Mouse (Mus musculus): ENCODE results near the gene Gabrb1. TPM values are rescaled to one million over a fixed set of nuclear protein-coding genes. Genes with fewer than 3 reads are reported as not detected.

Gabrb1 gene
- total RNA-seq, 1 experiment from 2014 or later = not detected

- ATAC-seq (replicated peaks; ENCODE audit: insufficient number of reproducible peaks, low FRiP score, low TSS enrichment, poor library complexity, severe bottlenecking) = no peak
These were observed 123.7 kb downstream of the Gabrb1 start for GRCm38 (mm10) chr5:71781514-71782179.

- no peak for ATAC-seq (replicated peaks; ENCODE audit: insufficient number of reproducible peaks, low FRiP score, low TSS enrichment, poor library complexity, severe bottlenecking)
These were observed 164.9 kb downstream of the Gabrb1 start for GRCm38 (mm10) chr5:71822862-71823261.

- ATAC-seq (replicated peaks; ENCODE audit: insufficient number of reproducible peaks, low FRiP score, low TSS enrichment, poor library complexity, severe bottlenecking) = no peak
These were observed 170.4 kb downstream of the Gabrb1 start for GRCm38 (mm10) chr5:71828342-71828741.

- ATAC-seq (replicated peaks; ENCODE audit: insufficient number of reproducible peaks, low FRiP score, low TSS enrichment, poor library complexity, severe bottlenecking) = no peak
These were observed 171.1 kb downstream of the Gabrb1 start for GRCm38 (mm10) chr5:71828996-71829395.

- no peak for ATAC-seq (replicated peaks; ENCODE audit: insufficient number of reproducible peaks, low FRiP score, low TSS enrichment, poor library complexity, severe bottlenecking)
These were observed 172.4 kb downstream of the Gabrb1 start for GRCm38 (mm10) chr5:71830342-71830741.

GRCm38 (mm10) chr5:71842241-71842640, 184.3 kb downstream of the Gabrb1 start:
- ATAC-seq (replicated peaks; ENCODE audit: insufficient number of reproducible peaks, low FRiP score, low TSS enrichment, poor library complexity, severe bottlenecking) = no peak

GRCm38 (mm10) chr5:71898214-71898613, 240.3 kb downstream of the Gabrb1 start:
- ATAC-seq (replicated peaks; ENCODE audit: insufficient number of reproducible peaks, low FRiP score, low TSS enrichment, poor library complexity, severe bottlenecking) = no peak

- no peak for ATAC-seq (replicated peaks; ENCODE audit: insufficient number of reproducible peaks, low FRiP score, low TSS enrichment, poor library complexity, severe bottlenecking)
These were observed 245.5 kb downstream of the Gabrb1 start for GRCm38 (mm10) chr5:71903399-71903798.

- no peak for ATAC-seq (replicated peaks; ENCODE audit: insufficient number of reproducible peaks, low FRiP score, low TSS enrichment, poor library complexity, severe bottlenecking)
These were observed 256.1 kb downstream of the Gabrb1 start for GRCm38 (mm10) chr5:71914028-71914427.

- ATAC-seq (replicated peaks; ENCODE audit: insufficient number of reproducible peaks, low FRiP score, low TSS enrichment, poor library complexity, severe bottlenecking) = no peak
These were observed 257.8 kb downstream of the Gabrb1 start for GRCm38 (mm10) chr5:71915711-71916110.

- no peak for ATAC-seq (replicated peaks; ENCODE audit: insufficient number of reproducible peaks, low FRiP score, low TSS enrichment, poor library complexity, severe bottlenecking)
These were observed 259.3 kb downstream of the Gabrb1 start for GRCm38 (mm10) chr5:71917206-71917605.

- no peak for ATAC-seq (replicated peaks; ENCODE audit: insufficient number of reproducible peaks, low FRiP score, low TSS enrichment, poor library complexity, severe bottlenecking)
These were observed 265.7 kb downstream of the Gabrb1 start for GRCm38 (mm10) chr5:71923636-71924035.

- no peak for ATAC-seq (replicated peaks; ENCODE audit: insufficient number of reproducible peaks, low FRiP score, low TSS enrichment, poor library complexity, severe bottlenecking)
These were observed 268.4 kb downstream of the Gabrb1 start for GRCm38 (mm10) chr5:71926336-71926735.

GRCm38 (mm10) chr5:71930036-71930435, 272.1 kb downstream of the Gabrb1 start:
- ATAC-seq (replicated peaks; ENCODE audit: insufficient number of reproducible peaks, low FRiP score, low TSS enrichment, poor library complexity, severe bottlenecking) = no peak

- ATAC-seq (replicated peaks; ENCODE audit: insufficient number of reproducible peaks, low FRiP score, low TSS enrichment, poor library complexity, severe bottlenecking) = no peak
These were observed 293.5 kb downstream of the Gabrb1 start for GRCm38 (mm10) chr5:71951398-71951797.

GRCm38 (mm10) chr5:71955070-71955685, 297.3 kb downstream of the Gabrb1 start:
- ATAC-seq (replicated peaks; ENCODE audit: insufficient number of reproducible peaks, low FRiP score, low TSS enrichment, poor library complexity, severe bottlenecking) = no peak

GRCm38 (mm10) chr5:71964876-71965432, 307.0 kb downstream of the Gabrb1 start:
- no peak for ATAC-seq (replicated peaks; ENCODE audit: insufficient number of reproducible peaks, low FRiP score, low TSS enrichment, poor library complexity, severe bottlenecking)

- no peak for ATAC-seq (replicated peaks; ENCODE audit: insufficient number of reproducible peaks, low FRiP score, low TSS enrichment, poor library complexity, severe bottlenecking)
These were observed 307.6 kb downstream of the Gabrb1 start for GRCm38 (mm10) chr5:71965529-71965928.

GRCm38 (mm10) chr5:71970140-71970800, 312.4 kb downstream of the Gabrb1 start:
- no peak for ATAC-seq (replicated peaks; ENCODE audit: insufficient number of reproducible peaks, low FRiP score, low TSS enrichment, poor library complexity, severe bottlenecking)

- ATAC-seq (replicated peaks; ENCODE audit: insufficient number of reproducible peaks, low FRiP score, low TSS enrichment, poor library complexity, severe bottlenecking) = no peak
These were observed 314.9 kb downstream of the Gabrb1 start for GRCm38 (mm10) chr5:71972831-71973230.

Measured in monocyte, adult 5-6 weeks (primary cell).